Mouse (Mus musculus): ENCODE results near the gene Mmp9.

Gene Mmp9

DNA sequence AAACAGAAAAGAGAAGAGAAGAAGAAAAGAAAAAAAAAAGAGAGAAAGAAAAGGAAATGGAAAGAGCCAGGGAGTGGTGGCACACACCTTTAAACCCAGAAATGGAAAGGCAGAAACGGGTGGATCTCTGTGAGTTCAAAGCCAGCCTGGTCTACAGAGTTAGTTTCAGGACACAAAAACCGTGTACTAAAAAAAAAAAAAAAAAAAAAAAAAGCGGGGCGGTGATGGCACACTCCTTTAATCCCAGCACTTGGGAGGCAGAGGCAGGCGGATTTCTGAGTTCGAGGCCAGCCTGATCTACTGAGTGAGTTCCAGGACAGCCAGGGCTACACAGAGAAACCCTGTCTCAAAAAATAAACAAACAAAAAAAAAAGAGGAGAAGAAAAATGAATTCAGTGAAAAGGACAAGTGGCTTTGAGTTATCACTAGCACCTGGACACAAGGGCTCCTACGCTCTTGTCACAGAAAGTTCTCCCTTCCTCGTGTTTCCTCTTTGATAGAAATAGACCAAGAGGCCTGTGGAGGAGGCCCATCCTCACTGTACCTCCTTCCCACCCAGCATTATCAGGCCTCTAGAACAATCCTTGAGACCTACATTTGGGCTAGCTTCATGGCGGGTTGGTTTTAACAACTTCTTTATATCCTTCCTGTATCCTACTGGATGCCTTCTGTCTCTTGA, 27.7 kb upstream of the Mmp9 start:
- no peak for DNase-seq (ENCODE audit: low read depth)

DNA sequence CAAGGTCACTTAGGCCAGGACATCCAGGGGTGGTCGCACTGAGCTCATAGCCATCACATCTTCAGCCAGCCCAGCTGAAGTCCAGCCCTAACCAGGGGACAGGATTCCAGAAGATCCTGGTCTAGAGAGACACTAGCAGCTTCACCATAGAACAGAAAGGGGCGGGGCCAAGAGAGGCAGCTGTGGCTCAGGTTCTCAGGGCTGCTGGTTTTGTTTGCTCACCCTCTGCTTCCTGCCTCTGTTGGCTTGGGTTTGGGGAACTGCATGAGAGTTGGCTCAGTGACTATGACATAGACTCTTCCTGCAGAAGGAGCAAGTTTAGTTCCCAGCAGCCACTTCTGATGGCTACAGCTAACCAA, 27.2 kb upstream of the Mmp9 start:
- no peak for DNase-seq (ENCODE audit: low read depth)

DNA sequence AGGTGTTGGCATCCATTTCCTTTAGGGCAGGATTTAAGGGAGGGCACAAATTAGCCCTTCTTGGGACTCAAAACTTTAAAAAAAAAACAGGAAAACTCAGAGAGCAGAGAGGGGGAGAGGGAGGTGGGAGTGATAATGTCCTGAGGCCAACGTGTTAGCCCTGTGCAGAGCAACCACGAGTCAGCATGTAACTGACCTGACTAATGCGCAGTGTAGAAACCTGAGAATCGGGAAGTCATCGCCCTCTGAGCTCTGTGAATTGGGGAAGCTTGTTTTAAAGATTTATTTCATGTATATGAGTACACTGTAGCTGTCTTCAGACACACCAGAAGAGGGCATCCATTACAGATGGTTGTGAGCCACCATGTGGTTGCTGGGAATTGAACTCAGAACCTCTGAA, 23.8 kb upstream of the Mmp9 start:
- DNase-seq (ENCODE audit: low read depth), result no peak

DNA sequence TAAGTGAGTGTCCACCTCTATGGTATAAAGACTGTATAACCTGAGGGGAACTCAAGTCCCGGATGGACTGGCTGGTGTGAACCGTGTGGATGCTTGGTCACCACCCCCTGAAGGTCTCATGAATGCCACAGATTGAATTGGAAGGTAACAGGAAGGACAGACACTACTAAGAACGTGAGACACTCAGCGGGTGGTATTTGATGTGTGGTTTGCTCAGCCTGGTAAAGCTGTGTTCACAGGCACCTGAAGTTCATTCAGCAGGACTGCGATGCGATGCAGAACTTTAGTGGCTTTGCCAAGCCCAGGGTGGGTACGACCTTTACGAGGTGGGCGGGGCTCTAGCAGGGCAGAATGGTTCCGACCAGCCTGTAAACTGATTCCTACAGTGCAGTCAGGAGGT, 23.2 kb upstream of the Mmp9 start:
- no peak for DNase-seq (ENCODE audit: low read depth)

DNA sequence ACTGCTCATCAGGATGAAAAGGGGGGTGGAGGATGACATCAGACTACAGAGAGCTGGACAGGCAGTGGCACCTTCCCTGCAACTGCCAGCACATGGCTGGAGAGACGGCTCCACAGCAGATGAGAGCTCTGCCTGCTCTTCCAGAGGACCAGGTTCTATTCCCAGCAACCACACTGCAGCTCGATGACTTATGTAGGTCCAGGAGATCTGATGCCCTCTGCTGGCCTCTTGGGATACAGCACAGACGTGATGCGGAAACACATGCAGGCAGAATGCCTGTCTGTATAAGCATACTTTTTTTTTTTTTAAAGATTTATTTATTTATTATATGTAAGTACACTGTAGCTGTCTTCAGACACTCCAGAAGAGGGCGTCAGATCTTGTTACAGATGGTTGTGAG, 22.3 kb upstream of the Mmp9 start:
- no peak for DNase-seq (ENCODE audit: low read depth)

DNA sequence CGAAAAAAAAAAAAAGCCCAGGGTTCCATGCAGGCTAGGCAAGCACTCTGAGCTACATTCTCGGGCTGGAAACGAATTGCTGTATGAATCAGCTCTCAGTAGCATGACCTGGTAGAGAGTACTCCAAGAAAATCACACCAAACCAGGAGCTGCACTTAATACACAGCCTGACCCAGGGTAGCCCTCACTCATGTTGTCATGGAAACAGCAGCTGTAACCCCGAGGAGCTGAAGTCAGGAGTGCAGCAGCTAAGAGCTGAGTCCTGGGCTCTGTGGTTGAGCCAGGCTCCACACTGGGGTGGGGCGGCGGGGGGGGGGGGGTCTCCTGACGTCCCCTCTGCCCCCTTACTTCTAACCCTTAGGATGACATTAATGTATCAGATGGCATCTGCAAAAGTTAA, 18.6 kb upstream of the Mmp9 start:
- DNase-seq (ENCODE audit: low read depth), result no peak

DNA sequence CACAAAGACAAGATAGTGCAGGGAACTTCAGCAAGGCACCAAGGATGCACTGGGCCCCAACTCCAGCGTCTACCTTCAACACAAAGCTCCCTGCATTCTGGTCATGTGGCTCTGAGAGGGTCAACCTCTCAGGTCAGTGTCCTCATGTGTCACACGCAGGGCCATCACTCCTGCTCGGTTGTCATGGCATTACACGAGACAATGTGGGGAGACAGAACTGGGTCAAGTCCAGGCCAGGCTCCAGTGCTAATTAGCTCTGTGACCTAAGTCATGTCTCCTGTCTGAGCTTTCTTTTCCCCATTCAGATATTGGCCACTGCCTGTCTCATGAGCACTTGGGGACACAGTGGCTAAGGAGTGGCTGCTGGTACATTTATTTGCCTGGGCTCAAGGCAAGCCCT, 17.3 kb upstream of the Mmp9 start:
- no peak for DNase-seq (ENCODE audit: low read depth)

DNA sequence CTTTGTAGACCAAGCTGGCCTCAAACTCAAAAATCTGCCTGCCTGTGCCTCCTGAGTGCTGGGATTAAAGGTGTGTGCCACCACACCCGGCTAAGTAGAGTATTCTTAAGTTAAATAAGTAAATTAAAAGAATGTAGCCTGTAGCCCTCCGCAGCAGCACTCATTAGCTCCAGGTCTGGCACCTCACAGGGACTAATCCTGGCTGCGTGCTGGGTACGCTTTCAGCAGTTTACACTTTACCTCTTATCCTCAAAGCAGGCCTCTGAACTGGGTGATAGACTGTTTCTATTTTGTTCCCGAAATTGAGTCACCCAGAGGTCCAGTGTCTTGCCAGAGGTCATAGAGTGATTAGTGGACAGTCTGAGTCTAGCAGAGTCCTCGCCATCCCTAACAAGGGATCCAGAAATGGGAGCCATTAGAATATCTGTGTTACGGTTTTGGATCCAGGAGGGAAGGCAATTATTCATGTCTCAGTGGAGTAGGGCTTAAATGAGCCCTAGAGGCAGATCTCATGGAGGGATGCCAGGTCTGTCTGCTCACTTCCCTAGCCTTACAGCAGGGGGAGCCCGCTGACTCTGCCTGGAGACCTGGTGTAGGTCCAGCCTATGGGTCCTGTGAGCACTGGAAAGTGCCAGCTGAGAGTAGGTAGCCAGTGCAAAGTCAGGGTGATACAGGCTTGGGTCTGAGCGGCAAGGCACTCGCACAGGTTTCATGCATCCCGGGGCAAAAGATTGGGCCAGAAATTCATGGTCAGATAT, 16.3 kb upstream of the Mmp9 start:
- no peak for DNase-seq (ENCODE audit: low read depth)

DNA sequence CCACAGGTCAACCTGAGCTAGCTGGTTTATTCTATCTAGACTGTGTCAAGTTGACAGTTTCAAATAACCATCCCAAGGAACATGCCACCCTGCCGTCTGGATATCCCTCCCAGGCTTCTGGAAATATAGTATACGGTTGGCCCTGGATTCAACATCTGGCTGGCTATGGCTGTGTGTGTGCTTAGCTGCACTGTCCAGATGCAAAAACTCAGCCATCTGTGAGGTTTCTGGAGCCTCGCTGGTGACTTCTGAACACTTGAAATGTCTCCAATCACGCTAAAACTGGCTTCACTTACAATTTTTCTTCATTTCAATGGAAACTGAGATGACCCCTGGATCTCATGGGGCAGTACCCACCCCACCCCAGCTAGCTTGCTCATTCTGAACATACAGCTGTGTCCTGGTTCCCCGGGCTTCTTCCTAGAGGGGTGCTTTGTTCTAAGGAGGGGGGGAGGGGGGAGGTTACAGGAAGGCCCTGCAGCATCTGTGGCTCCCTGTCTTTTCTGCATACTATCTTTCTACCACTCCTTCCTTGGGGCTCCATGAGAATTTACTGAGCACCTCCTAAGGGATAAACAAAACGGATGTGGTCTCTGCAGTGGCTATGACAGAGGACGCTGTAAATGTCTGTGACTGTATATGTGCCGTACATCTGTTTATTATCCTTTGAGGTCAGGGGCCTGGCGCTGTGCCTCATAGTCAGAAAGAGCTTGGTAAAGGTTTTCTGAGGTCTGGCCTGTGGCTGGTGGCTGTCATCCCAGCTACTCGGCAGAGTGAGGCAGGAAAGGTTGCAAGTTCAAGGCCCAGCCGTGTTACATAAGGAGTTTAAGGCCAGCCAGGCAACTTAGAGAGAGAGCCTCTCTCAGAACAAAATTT, 9.6 kb upstream of the Mmp9 start:
- DNase-seq (ENCODE audit: low read depth), result no peak

DNA sequence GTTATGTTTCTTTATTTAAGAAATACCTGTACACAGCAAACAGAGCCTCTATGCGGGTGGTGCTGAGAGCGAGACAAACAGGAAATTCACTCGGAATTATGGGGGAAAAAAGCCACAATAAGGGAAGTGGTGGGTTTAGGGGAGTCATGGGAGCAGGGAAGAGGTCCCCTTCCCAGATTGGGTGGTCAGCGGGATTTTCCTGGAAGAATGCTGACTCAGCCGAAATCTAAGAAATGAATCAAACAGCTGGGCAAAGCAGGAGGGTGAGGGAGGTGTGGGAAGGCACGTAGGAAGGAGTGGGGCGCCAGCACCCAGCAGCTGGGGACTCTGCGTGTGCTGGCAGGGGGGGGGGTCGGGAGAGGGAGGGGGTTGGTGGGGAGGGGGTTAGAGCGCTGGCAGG, 7.0 kb upstream of the Mmp9 start:
- no peak for DNase-seq (ENCODE audit: low read depth)

DNA sequence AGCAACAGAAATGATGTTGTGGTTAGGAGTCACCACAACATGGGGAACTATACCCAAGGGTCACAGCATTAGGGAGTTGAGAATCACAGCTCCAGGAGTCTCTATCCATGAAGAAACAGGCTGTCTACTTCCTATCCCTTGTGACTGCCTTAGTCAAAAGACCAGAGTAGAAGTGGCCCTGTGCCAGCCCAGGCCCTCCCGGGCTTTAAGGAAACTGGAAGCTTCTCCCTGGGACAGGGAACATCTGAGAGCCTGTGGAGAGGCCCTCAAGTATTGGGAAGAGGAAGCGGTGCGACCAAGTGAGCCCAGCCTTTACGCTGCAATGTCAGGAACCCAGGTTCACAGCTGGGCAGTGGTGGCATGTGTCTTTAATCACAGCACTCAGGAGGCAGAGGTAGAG, 4.6 kb upstream of the Mmp9 start:
- no peak for DNase-seq (ENCODE audit: low read depth)

DNA sequence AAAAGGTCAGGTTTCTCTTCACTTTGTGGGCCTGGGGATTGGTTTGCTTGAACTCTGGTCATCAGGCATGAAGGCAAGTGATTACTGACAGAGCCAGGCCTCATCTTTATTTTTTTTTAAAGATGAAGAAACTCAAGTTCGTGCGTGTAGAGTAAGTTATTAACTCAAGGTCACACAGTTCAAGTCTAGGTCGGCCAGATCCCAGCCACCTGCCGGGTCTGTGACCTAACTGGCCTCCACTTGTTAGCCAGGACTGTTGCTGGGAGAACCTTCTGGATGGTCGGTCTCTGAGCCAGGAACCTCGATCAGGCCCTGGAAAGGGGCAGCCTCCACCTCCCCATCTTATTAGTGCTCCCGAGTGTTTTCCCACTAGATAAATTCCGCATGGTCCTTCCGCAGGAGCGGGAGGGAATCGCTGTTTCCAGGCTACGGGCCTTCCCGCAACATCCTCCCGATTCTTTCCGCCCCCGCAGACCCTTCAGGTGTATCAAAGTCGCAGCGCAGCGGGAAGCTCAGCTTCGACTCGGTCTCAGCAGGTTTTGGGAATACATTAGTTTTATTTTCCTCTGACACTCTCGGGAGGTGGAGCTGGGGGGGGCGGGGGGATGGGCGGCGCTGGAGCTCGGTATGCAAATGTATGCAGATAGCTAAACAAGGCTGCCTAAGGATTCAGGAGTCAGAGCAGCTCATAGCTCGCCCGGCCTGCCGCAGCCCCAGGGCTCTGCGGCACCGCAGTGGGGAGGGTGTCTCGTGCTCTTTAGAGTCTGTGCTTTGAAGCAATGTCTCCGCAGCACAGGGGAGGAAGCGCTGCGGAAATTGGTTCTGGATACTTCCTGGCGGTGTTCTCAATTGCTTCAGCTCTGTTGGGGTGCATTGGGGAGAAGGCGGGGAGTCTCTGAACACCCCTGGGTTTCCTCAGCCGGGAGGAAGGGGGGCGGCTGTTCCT, 2.2 kb upstream of the Mmp9 start:
- peak; percentile 29 for DNase-seq (ENCODE audit: low read depth)

DNA sequence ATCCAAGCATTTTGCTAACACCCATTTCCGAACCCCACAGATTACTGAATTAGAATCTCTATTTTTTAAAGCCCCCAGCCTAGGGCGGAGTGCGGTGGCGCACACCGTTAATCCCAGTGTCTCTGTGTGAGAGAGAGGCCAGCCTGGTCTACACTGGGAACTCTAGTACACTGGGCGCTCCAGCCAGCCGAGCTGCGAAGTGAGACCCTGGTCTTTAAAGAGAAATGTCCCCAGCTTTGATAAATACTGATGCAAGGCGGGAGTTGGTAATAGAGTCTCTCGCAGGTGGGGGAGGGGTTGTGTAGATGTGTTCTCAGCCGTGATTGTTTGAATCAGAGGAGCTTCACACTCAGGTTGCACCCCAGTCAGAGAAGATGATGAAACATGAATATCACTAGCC, 1.5 kb upstream of the Mmp9 start:
- DNase-seq (ENCODE audit: low read depth), result no peak

DNA sequence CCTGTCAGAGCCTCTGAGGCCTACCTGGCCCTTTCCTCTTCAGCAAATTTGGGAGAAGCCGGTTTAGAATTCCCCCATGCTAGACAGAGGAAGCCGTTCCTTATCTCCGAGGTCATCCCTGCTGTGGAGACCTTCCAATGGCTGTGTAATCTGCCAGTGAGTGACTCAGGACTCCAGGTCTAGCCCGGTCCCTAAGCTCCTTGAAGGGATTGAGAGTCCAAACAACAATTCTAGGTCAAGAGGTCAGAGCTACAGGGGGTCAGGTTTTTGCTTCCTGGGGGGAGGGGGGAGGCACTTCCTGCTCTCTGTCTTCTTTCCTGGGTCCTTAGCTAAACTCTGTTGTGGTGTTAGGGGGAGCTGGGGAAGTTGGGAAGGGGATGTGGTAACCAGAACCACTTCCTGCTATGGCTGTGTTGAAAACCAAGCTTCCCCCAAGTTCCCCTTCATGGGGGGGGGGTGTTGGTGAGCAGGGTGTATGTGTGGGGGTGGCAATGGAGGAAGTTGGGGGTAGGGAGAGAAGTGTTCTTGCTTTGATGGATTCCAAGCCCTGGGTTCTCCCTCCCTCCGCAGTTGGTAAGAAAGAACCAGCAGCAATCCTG, 2.2 kb downstream of the Mmp9 start:
- no peak for DNase-seq (ENCODE audit: low read depth)

DNA sequence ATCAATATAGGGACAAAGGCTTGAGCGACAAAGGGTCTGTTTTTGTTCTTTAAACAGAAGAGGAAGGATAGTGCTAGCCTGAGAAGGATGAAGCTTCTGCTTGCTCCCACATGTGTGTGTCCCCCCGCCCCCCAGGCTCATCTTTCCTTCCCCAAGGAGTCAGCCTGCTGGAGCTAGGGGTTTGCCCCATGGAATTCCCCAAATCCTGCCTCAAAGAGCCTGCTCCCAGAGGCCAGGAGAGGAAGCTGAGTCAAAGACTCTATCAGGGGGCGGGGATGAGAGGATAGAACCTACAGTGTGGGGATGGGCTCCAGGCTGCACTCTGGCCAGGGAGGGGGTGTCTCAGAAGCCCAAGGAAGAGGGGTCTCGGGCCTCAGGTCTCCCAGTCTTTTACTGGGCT, 6.9 kb downstream of the Mmp9 start:
- no peak for DNase-seq (ENCODE audit: low read depth)

DNA sequence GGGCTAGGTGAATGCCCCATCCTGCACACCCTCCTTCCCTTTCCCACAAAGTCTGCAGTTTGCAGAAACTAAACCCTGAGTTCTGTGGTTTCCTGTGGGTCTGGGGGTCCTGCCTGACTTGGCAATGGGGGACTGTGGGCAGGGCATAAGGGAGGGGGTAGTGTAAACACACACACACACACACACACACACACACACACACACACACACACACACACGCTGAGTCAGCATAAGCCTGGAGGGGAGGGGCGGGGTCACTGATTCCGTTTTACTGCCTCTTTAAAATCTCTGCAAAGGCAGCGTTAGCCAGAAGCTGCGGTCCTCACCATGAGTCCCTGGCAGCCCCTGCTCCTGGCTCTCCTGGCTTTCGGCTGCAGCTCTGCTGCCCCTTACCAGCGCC, 7.3 kb downstream of the Mmp9 start:
- no peak for DNase-seq (ENCODE audit: low read depth)

DNA sequence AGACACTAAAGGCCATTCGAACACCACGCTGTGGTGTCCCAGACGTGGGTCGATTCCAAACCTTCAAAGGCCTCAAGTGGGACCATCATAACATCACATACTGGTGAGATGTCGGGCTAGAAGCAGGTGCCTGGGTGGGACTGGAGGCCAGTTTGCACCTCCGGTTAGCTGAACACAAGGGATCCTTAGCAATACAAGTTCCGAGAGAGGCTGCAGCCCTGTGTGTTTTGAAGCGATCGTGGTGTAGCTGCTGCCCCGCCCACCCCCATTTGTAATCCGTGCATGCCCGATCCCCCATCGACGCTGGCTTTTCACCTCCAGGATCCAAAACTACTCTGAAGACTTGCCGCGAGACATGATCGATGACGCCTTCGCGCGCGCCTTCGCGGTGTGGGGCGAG, 8.4 kb downstream of the Mmp9 start:
- no peak for DNase-seq (ENCODE audit: low read depth)

DNA sequence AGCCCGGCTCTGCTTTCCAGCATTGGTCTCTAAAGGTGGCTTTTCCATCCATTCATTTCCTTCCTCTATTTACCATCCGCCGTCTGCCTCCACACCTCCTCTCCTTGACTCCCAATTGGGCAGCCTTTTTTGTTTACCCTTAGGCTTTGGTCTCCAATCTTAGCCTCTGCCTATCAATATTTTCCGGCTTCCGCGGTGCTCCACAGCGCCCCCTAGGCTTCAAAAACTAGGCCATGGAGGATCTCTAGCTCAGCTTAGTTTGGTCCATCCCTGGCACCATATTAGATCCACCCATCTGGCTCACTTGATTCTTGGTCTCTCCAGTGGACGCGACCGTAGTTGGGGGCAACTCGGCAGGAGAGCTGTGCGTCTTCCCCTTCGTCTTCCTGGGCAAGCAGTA, 9.9 kb downstream of the Mmp9 start:
- DNase-seq (ENCODE audit: low read depth), result no peak

DNA sequence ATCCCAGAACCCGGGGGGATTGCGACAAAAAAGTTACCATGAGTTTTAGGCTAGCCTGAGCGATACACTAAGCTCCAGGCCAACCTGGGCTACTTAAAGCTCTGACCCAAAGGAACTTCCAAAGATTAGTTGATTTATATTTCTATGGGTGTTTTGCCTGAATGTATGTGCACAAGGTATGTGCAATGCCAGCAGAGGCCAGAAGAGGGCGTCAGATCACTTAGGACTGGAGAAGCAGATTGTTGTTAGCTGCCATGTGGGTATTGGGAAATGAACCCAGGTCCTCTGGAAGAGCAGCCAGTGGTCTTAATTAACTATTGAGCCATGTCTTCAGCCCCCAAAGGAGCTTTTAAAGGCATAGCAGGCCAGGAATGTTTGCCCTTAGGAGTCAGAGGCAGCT, 11.2 kb downstream of the Mmp9 start:
- no peak for DNase-seq (ENCODE audit: low read depth)

DNA sequence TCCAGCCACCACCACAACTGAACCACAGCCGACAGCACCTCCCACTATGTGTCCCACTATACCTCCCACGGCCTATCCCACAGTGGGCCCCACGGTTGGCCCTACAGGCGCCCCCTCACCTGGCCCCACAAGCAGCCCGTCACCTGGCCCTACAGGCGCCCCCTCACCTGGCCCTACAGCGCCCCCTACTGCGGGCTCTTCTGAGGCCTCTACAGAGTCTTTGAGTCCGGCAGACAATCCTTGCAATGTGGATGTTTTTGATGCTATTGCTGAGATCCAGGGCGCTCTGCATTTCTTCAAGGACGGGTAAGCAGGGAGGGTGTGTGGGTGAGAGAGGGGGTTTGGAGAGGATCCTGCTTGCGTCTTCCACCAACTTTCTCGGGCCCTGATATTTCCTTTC, 11.9 kb downstream of the Mmp9 start:
- no peak for DNase-seq (ENCODE audit: low read depth)

DNA sequence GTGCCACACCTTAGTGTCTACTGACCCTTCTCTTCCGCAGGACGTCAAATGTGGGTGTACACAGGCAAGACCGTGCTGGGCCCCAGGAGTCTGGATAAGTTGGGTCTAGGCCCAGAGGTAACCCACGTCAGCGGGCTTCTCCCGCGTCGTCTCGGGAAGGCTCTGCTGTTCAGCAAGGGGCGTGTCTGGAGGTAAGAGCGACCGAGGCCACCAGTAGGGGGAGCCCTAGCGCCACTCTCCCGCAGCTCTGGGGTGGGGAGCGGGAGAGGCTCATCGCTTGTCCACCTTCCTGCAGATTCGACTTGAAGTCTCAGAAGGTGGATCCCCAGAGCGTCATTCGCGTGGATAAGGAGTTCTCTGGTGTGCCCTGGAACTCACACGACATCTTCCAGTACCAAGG, 12.6 kb downstream of the Mmp9 start:
- DNase-seq (ENCODE audit: low read depth), result peak; percentile 44

DNA sequence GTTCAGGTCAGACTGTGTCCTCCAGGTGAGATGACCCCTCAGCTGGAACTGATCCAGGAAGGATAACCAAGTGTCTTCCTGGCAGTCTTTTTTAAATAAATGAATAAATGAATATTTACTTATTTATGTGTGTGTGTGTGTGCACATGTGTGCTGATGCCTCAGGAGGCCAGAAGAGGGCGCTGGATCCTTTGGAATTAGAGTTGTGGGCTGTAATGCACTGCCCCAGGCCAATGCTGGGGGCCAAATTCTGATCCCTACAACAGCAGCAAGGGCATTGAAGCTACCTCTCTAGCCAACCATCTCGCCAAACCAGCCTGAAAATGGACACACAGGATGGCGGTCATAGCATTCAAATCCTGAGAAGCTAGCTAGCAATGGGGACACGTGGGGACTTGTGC, 15.1 kb downstream of the Mmp9 start:
- no peak for DNase-seq (ENCODE audit: low read depth)
